Comparison of ENCODE assay signal across 8 mouse cellular contexts in the genomic region with DNA sequence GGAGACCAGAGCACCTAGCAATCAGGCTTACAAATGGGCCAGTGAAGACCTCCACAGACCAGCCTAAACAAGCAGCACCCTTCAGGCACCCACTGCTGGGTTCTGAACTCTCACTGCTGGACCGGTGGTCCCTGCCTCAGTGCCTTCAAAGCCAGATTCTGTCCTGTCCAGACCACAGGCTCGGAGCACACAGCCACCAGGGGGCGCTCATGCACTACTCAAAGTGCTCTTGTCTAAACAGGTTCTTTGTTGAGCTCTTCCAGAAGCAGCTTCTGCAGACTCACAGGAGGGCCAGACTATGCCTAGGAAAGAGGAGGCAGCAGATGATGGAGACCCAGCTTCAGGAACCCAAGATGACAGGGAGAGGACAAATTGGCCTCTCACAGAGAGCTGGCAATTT. TPM values are rescaled to one million over a fixed set of nuclear protein-coding genes. Genes with fewer than 3 reads are reported as not detected.
DNase-seq lines count a peak whose midpoint lies in the region; ATAC-seq and TF ChIP-seq lines count a peak whose summit lies in the region.

No protein-coding gene starts in this region.

- 2% methylated on average over 3 of the region's 3 CpGs for WGBS in embryonic facial prominence, embryonic 12.5 days
- WGBS in heart, adult 2 months, result 3% methylated on average over 3 of the region's 3 CpGs
- 2% methylated on average over 3 of the region's 3 CpGs for WGBS in kidney, embryonic 14.5 days
- WGBS in limb, embryonic 15.5 days, result 5% methylated on average over 3 of the region's 3 CpGs

- peak; percentile 97 for TF ChIP-seq CTCF in heart, adult 2 months (IDR thresholded peaks at IDR 0.05)

- TF ChIP-seq EP300 in heart, adult 2 months (IDR thresholded peaks at IDR 0.05; ENCODE audit: insufficient read depth, low read depth, low read length), result peak; percentile 92

- no peaks in the 10 kb centered on the region for H3K9me3 ChIP-seq in embryonic facial prominence, embryonic 12.5 days
- H3K9me3 ChIP-seq in kidney, embryonic 14.5 days (ENCODE audit: control insufficient read depth, low read length), result no peaks in the 10 kb centered on the region
- no peaks in the 10 kb centered on the region for H3K9me3 ChIP-seq in limb, embryonic 15.5 days

- H3K36me3 ChIP-seq in embryonic facial prominence, embryonic 12.5 days, result no peaks in the 10 kb centered on the region
- no peaks in the 10 kb centered on the region for H3K36me3 ChIP-seq in heart, adult 2 months (ENCODE audit: control insufficient read depth, insufficient read depth, low read length)
- no peaks in the 10 kb centered on the region for H3K36me3 ChIP-seq in kidney, embryonic 14.5 days (ENCODE audit: control insufficient read depth, insufficient read depth, low read length)
- H3K36me3 ChIP-seq in limb, embryonic 15.5 days, result no peaks in the 10 kb centered on the region

- no peaks in the 10 kb centered on the region for H3K27me3 ChIP-seq in embryonic facial prominence, embryonic 12.5 days
- H3K27me3 ChIP-seq in heart, adult 2 months (ENCODE audit: control insufficient read depth, insufficient read depth, low read length), result no peaks in the 10 kb centered on the region
- H3K27me3 ChIP-seq in kidney, embryonic 14.5 days (ENCODE audit: control insufficient read depth, insufficient read depth, low read length), result no peaks in the 10 kb centered on the region
- H3K27me3 ChIP-seq in limb, embryonic 15.5 days, result no peaks in the 10 kb centered on the region

- peak; percentile 56 for DNase-seq in 3134 (ENCODE audit: extremely low read depth, insufficient read length, low spot score)
- DNase-seq in adrenal gland, postnatal 25 days, result peak; percentile 92
- peak; percentile 81 to 90 for DNase-seq in heart, adult 2 months
- DNase-seq in spleen, postnatal 4 days (ENCODE audit: low spot score in 2 of 2), result peak; percentile 83 to 96

- peaks cover 13% of the 10 kb centered on the region; the same call in 1 of the 2 replicates for H3K4me1 ChIP-seq in embryonic facial prominence, embryonic 12.5 days
- peaks cover 13% of the 10 kb centered on the region for H3K4me1 ChIP-seq in heart, adult 2 months (ENCODE audit: control insufficient read depth, insufficient read depth, low read length)
- H3K4me1 ChIP-seq in kidney, embryonic 14.5 days (ENCODE audit: control insufficient read depth, insufficient read depth, low read length), result peaks cover 15% of the 10 kb centered on the region
- peaks cover 7% of the 10 kb centered on the region; the same call in 1 of the 2 replicates for H3K4me1 ChIP-seq in limb, embryonic 15.5 days

- TF ChIP-seq POLR2A in heart, adult 2 months (IDR thresholded peaks at IDR 0.05; ENCODE audit: insufficient read depth, low read depth, low read length), result no peak

- intact Hi-C loops in heart, adult 2 months (cut with DNase I), result loop anchor here (1.0 to 5.0 kb wide), 9 partner anchors 17 to 338 kb away; a partner anchor contains a TSS

- H3K79me2 ChIP-seq in heart, adult 2 months (replicated peaks; ENCODE audit: control insufficient read depth, insufficient read depth, low read length), result no peaks in the 10 kb centered on the region

- H3K4me3 ChIP-seq in embryonic facial prominence, embryonic 12.5 days, result no peak overlapping the region
- no peak overlapping the region for H3K4me3 ChIP-seq in heart, adult 2 months
- no peak overlapping the region for H3K4me3 ChIP-seq in kidney, embryonic 14.5 days (ENCODE audit: low read length)
- H3K4me3 ChIP-seq in limb, embryonic 15.5 days, result no peak overlapping the region

- H3K4me2 ChIP-seq in embryonic facial prominence, embryonic 12.5 days (replicated peaks), result no peak overlapping the region
- no peak overlapping the region for H3K4me2 ChIP-seq in kidney, embryonic 14.5 days (replicated peaks; ENCODE audit: low read depth, low read length)
- no peak overlapping the region for H3K4me2 ChIP-seq in limb, embryonic 15.5 days

- ATAC-seq in embryonic facial prominence, embryonic 12.5 days (ENCODE audit: insufficient number of reproducible peaks, insufficient read depth, low FRiP score, low TSS enrichment), result peak; percentile 70
- ATAC-seq in kidney, embryonic 14.5 days (ENCODE audit: low FRiP score, low TSS enrichment), result peak; percentile 88
- no peak for ATAC-seq in limb, embryonic 15.5 days (ENCODE audit: insufficient number of reproducible peaks, low FRiP score, low TSS enrichment, low read depth)
- peak; percentile 65; the same call in 1 of the 2 replicates for ATAC-seq in monocyte, adult 5-6 weeks (replicated peaks; ENCODE audit: insufficient number of reproducible peaks, low FRiP score, low TSS enrichment, poor library complexity, severe bottlenecking)

- H3K27ac ChIP-seq in embryonic facial prominence, embryonic 12.5 days, result 0 out of 2 replicates have a peak overlapping the region, but pooled peaks have one; percentile 75
- H3K27ac ChIP-seq in heart, adult 2 months, result no peak overlapping the region
- no peak overlapping the region for H3K27ac ChIP-seq in kidney, embryonic 14.5 days (ENCODE audit: low read depth, low read length)
- 0 out of 2 replicates have a peak overlapping the region, but pooled peaks have one; percentile 22 for H3K27ac ChIP-seq in limb, embryonic 15.5 days

- H3K9ac ChIP-seq in embryonic facial prominence, embryonic 12.5 days, result no peak overlapping the region
- H3K9ac ChIP-seq in heart, adult 2 months (ENCODE audit: low read depth, low read length), result no peak overlapping the region
- no peak overlapping the region for H3K9ac ChIP-seq in kidney, embryonic 14.5 days (ENCODE audit: low read depth, low read length)
- no peak overlapping the region for H3K9ac ChIP-seq in limb, embryonic 15.5 days

RNA-seq across cellular contexts. Expression of a gene that starts 30.9 kb away (rescaled TPM):
- not detected in 2 replicates for total RNA-seq in adrenal gland, postnatal 25 days (2021)
- polyA plus RNA-seq in embryonic facial prominence, embryonic 12.5 days (2016; fragmentation: Nextera tagmentation; extraction: Ambion mirVana), result not detected in 2 replicates
- total RNA-seq in heart, adult 2 months (2021), result not detected
- polyA plus RNA-seq in heart, adult 2 months (2012; rRNA removed), result not detected in 2 replicates
- polyA plus RNA-seq in kidney, embryonic 14.5 days (2014; fragmentation: Nextera tagmentation; extraction: Ambion mirVana), result not detected in 2 replicates
- not detected in 2 replicates for polyA plus RNA-seq in limb, embryonic 15.5 days (2015; fragmentation: Nextera tagmentation; extraction: Ambion mirVana)
- total RNA-seq in monocyte, adult 5-6 weeks (2017), result not detected in 3 replicates

RNA-seq across cellular contexts. Expression of a gene that starts 37.3 kb away (rescaled TPM):
- total RNA-seq in adrenal gland, postnatal 25 days (2021), result not detected in 2 replicates
- not detected in 2 replicates for polyA plus RNA-seq in embryonic facial prominence, embryonic 12.5 days (2016; fragmentation: Nextera tagmentation; extraction: Ambion mirVana)
- total RNA-seq in heart, adult 2 months (2021), result not detected
- not detected in 2 replicates for polyA plus RNA-seq in heart, adult 2 months (2012; rRNA removed)
- polyA plus RNA-seq in kidney, embryonic 14.5 days (2014; fragmentation: Nextera tagmentation; extraction: Ambion mirVana), result not detected in 2 replicates
- not detected in 2 replicates for polyA plus RNA-seq in limb, embryonic 15.5 days (2015; fragmentation: Nextera tagmentation; extraction: Ambion mirVana)
- total RNA-seq in monocyte, adult 5-6 weeks (2017), result not detected in 3 replicates

RNA-seq across cellular contexts. Expression of a gene that starts 39.3 kb away (rescaled TPM):
- 3.0 and 4.1 TPM in 2 replicates for total RNA-seq in adrenal gland, postnatal 25 days (2021)
- 2.3 and 2.9 TPM in 2 replicates for polyA plus RNA-seq in embryonic facial prominence, embryonic 12.5 days (2016; fragmentation: Nextera tagmentation; extraction: Ambion mirVana)
- total RNA-seq in heart, adult 2 months (2021), result 1 to 10 TPM; 2.2 to 3.6 TPM
- 4.9 and 6.4 TPM in 2 replicates for polyA plus RNA-seq in heart, adult 2 months (2012; rRNA removed)
- 1.4 and 1.7 TPM in 2 replicates for polyA plus RNA-seq in kidney, embryonic 14.5 days (2014; fragmentation: Nextera tagmentation; extraction: Ambion mirVana)
- 4.0 and 4.6 TPM in 2 replicates for polyA plus RNA-seq in limb, embryonic 15.5 days (2015; fragmentation: Nextera tagmentation; extraction: Ambion mirVana)
- total RNA-seq in monocyte, adult 5-6 weeks (2017), result 10.2 to 46.5 TPM (median 13.9 TPM) in 3 replicates

RNA-seq across cellular contexts. Expression of a gene that starts 48.2 kb away (rescaled TPM):
- total RNA-seq in adrenal gland, postnatal 25 days (2021), result 0.55 TPM in 1 of 2 replicates, not detected in the other
- 0.67 TPM in 1 of 2 replicates, not detected in the other for polyA plus RNA-seq in embryonic facial prominence, embryonic 12.5 days (2016; fragmentation: Nextera tagmentation; extraction: Ambion mirVana)
- 1 to 10 TPM; 3.5 to 4.9 TPM for total RNA-seq in heart, adult 2 months (2021)
- 0.23 TPM in 1 of 2 replicates, not detected in the other for polyA plus RNA-seq in heart, adult 2 months (2012; rRNA removed)
- polyA plus RNA-seq in kidney, embryonic 14.5 days (2014; fragmentation: Nextera tagmentation; extraction: Ambion mirVana), result not detected in 2 replicates
- polyA plus RNA-seq in limb, embryonic 15.5 days (2015; fragmentation: Nextera tagmentation; extraction: Ambion mirVana), result not detected in 2 replicates
- total RNA-seq in monocyte, adult 5-6 weeks (2017), result 242 to 452 TPM (median 290 TPM) in 3 replicates

RNA-seq across cellular contexts. Expression of a gene that starts 53.6 kb away (rescaled TPM):
- 1,030 and 1,043 TPM in 2 replicates for total RNA-seq in adrenal gland, postnatal 25 days (2021)
- polyA plus RNA-seq in embryonic facial prominence, embryonic 12.5 days (2016; fragmentation: Nextera tagmentation; extraction: Ambion mirVana), result 208 and 210 TPM in 2 replicates
- 100 to 1,000 TPM; 883 to 991 TPM for total RNA-seq in heart, adult 2 months (2021)
- 1,120 and 1,462 TPM in 2 replicates for polyA plus RNA-seq in heart, adult 2 months (2012; rRNA removed)
- polyA plus RNA-seq in kidney, embryonic 14.5 days (2014; fragmentation: Nextera tagmentation; extraction: Ambion mirVana), result 223 and 260 TPM in 2 replicates
- 392 and 426 TPM in 2 replicates for polyA plus RNA-seq in limb, embryonic 15.5 days (2015; fragmentation: Nextera tagmentation; extraction: Ambion mirVana)
- 304 to 518 TPM (median 326 TPM) in 3 replicates for total RNA-seq in monocyte, adult 5-6 weeks (2017)

Comparison
In these comparisons a context has a peak if more than half of its experiments do, and no peak if none do; other contexts are left out.
1. H3K27ac ChIP-seq: peak in embryonic facial prominence, embryonic 12.5 days (single experiment) and limb, embryonic 15.5 days (single experiment); none in heart, adult 2 months (single experiment) and kidney, embryonic 14.5 days (single experiment).
2. Peak in every context shown above with its lines, with median percentiles within 50 percentile points of each other: DNase-seq.